Comparison of ENCODE assay signal across 32 mouse cellular contexts in genomic region chr6:135102736-135103303, GRCm38 (mm10). TPM values are rescaled to one million over a fixed set of nuclear protein-coding genes. Genes with fewer than 3 reads are reported as not detected.
DNase-seq lines count a peak whose midpoint lies in the region; ATAC-seq lines count a peak whose summit lies in the region.
"Had no signal": no experiment of that assay in that cellular context is flagged by ENCODE, and none has a peak within 500 bp of the region (broad histone marks: within the 10 kb centered on the region; RNA-seq: fewer than 3 reads in every experiment).

No protein-coding gene starts in this region.

- 67% methylated on average over 5 of the region's 5 CpGs for WGBS in heart, embryonic 10.5 days
- 50% methylated on average over 5 of the region's 5 CpGs for WGBS in kidney, embryonic 16.5 days

- no peak overlapping the region for H3K4me3 ChIP-seq in heart, embryonic 10.5 days
- H3K4me3 ChIP-seq in kidney, embryonic 16.5 days (ENCODE audit: low read length), result no peak overlapping the region
- H3K4me3 ChIP-seq: embryonic facial prominence, embryonic 15.5 days; forebrain, embryonic 15.5 days; heart, adult 2 months; hindbrain, embryonic 12.5 days; layer of hippocampus, adult 2 months; lung, embryonic 15.5 days; neural tube, embryonic 12.5 days had no signal

- no peak overlapping the region for H3K9ac ChIP-seq in kidney, embryonic 16.5 days (replicated peaks; ENCODE audit: low read length)
- H3K9ac ChIP-seq: embryonic facial prominence, embryonic 15.5 days; forebrain, embryonic 15.5 days; hindbrain, embryonic 12.5 days; lung, embryonic 15.5 days; neural tube, embryonic 12.5 days had no signal

- H3K4me2 ChIP-seq in kidney, embryonic 16.5 days (replicated peaks; ENCODE audit: low read depth, low read length), result no peak overlapping the region
- H3K4me2 ChIP-seq: embryonic facial prominence, embryonic 15.5 days; forebrain, embryonic 15.5 days; hindbrain, embryonic 12.5 days; liver, embryonic 11.5 days; lung, embryonic 15.5 days; neural tube, embryonic 12.5 days had no signal

- peak; percentile 9 to 30 for DNase-seq in heart, adult 18-20 months
- no peak for DNase-seq in heart, embryonic 10.5 days (ENCODE audit: low spot score)
- DNase-seq in kidney, postnatal 14 days, result peak; percentile 31
- DNase-seq in lung, postnatal 25 days (ENCODE audit: low spot score), result peak; percentile 10
- no peak for DNase-seq in lung, postnatal 36 days
- no peak for DNase-seq in frontal cortex, adult 2 months (ENCODE audit: extremely low spot score in 1 of 2, low spot score in 1 of 2)
- DNase-seq: cerebellum, adult 8-10 months; gastrocnemius, postnatal 25 days; kidney, postnatal 25 days; layer of hippocampus, postnatal 36 days; midbrain, embryonic 14.5 days; right cerebral cortex, postnatal 14 days had no signal

- no peaks in the 10 kb centered on the region for H3K4me1 ChIP-seq in heart, embryonic 10.5 days
- no peaks in the 10 kb centered on the region for H3K4me1 ChIP-seq in kidney, embryonic 16.5 days (ENCODE audit: insufficient read depth, low read length)
- H3K4me1 ChIP-seq: forebrain, embryonic 15.5 days; lung, embryonic 15.5 days had no signal

- ATAC-seq in kidney, embryonic 16.5 days (ENCODE audit: low FRiP score, low TSS enrichment), result no peak
- ATAC-seq: activated CD4-positive, CD25-positive, alpha-beta regulatory T cell, adult 4 months; forebrain, embryonic 15.5 days; intestine, postnatal 0 days had no signal

- H3K27me3 ChIP-seq in heart, embryonic 10.5 days (ENCODE audit: insufficient read depth, poor library complexity, severe bottlenecking), result no peaks in the 10 kb centered on the region; the same call in 1 of the 2 replicates
- H3K27me3 ChIP-seq in kidney, embryonic 16.5 days (ENCODE audit: insufficient read depth, low read length), result no peaks in the 10 kb centered on the region
- H3K27me3 ChIP-seq: forebrain, embryonic 15.5 days; lung, embryonic 15.5 days had no signal

- H3K36me3 ChIP-seq in heart, embryonic 10.5 days, result no peaks in the 10 kb centered on the region
- no peaks in the 10 kb centered on the region for H3K36me3 ChIP-seq in kidney, embryonic 16.5 days (ENCODE audit: insufficient read depth, low read length)
- H3K36me3 ChIP-seq: embryonic facial prominence, embryonic 15.5 days; forebrain, embryonic 15.5 days; hindbrain, embryonic 12.5 days; lung, embryonic 15.5 days; neural tube, embryonic 12.5 days had no signal

- no peaks in the 10 kb centered on the region for H3K9me3 ChIP-seq in heart, embryonic 10.5 days
- H3K9me3 ChIP-seq in kidney, embryonic 16.5 days (ENCODE audit: low read length), result no peaks in the 10 kb centered on the region
- H3K9me3 ChIP-seq: embryonic facial prominence, embryonic 15.5 days; forebrain, embryonic 15.5 days; hindbrain, embryonic 12.5 days; lung, embryonic 15.5 days; neural tube, embryonic 12.5 days had no signal

- no peak overlapping the region for H3K27ac ChIP-seq in heart, embryonic 10.5 days
- no peak overlapping the region for H3K27ac ChIP-seq in kidney, embryonic 16.5 days (ENCODE audit: low read length)
- H3K27ac ChIP-seq: embryonic facial prominence, embryonic 15.5 days; forebrain, embryonic 15.5 days; heart, adult 2 months; hindbrain, embryonic 12.5 days; layer of hippocampus, adult 2 months; lung, embryonic 15.5 days; neural tube, embryonic 12.5 days; stomach, postnatal 0 days had no signal

RNA-seq across cellular contexts. Expression of gene Gprc5d, which starts 15.3 kb away (rescaled TPM):
- total RNA-seq in heart, adult 18-20 months (2021), result not detected
- not detected in 2 replicates for polyA plus RNA-seq in heart, embryonic 10.5 days (2016; fragmentation: Nextera tagmentation; extraction: Ambion mirVana)
- polyA plus RNA-seq in kidney, embryonic 16.5 days (2015; fragmentation: Nextera tagmentation; extraction: Ambion mirVana), result not detected in 2 replicates
- polyA plus RNA-seq in frontal cortex, adult 2 months (2012; rRNA removed), result 0.48 and 0.59 TPM in 2 replicates
- total RNA-seq: common myeloid progenitor, adult 5-6 weeks; gastrocnemius, postnatal 25 days; heart, adult 2 months; heart, postnatal 14 days; layer of hippocampus, adult 2 months; layer of hippocampus, postnatal 36 days; left cerebral cortex, postnatal 10 days; megakaryocyte-erythroid progenitor cell, adult 5-6 weeks; MEL had no signal
- polyA plus RNA-seq: activated CD4-positive, CD25-positive, alpha-beta regulatory T cell, adult 4 months; brain, embryonic 14.5 days; C2C12; forebrain, embryonic 15.5 days; heart, adult 2 months; hindbrain, embryonic 12.5 days; intestine, postnatal 0 days; limb, embryonic 11.5 days; lung, embryonic 15.5 days; midbrain, embryonic 14.5 days; neural tube, embryonic 12.5 days had no signal

RNA-seq across cellular contexts. Expression of gene Gprc5a, which starts 37.4 kb away (rescaled TPM):
- total RNA-seq in heart, adult 18-20 months (2021), result 1 to 10 TPM; 2.6 to 3.8 TPM
- polyA plus RNA-seq in heart, embryonic 10.5 days (2016; fragmentation: Nextera tagmentation; extraction: Ambion mirVana), result 2.6 and 3.2 TPM in 2 replicates
- polyA plus RNA-seq in kidney, embryonic 16.5 days (2015; fragmentation: Nextera tagmentation; extraction: Ambion mirVana), result 14.3 and 16.7 TPM in 2 replicates
- 0.06 and 0.08 TPM in 2 replicates for polyA plus RNA-seq in frontal cortex, adult 2 months (2012; rRNA removed)
- total RNA-seq: MEL had no signal

Comparison
In these comparisons a context has a peak if more than half of its experiments do, and no peak if none do; other contexts are left out.
1. DNase-seq: peak in heart, adult 18-20 months (2 of 2), kidney, postnatal 14 days (single experiment) and lung, postnatal 25 days (single experiment); none in heart, embryonic 10.5 days (single experiment), lung, postnatal 36 days (single experiment) and frontal cortex, adult 2 months (0 of 2).